8 mouse cellular contexts compared by ENCODE assay signal in the genomic region with DNA sequence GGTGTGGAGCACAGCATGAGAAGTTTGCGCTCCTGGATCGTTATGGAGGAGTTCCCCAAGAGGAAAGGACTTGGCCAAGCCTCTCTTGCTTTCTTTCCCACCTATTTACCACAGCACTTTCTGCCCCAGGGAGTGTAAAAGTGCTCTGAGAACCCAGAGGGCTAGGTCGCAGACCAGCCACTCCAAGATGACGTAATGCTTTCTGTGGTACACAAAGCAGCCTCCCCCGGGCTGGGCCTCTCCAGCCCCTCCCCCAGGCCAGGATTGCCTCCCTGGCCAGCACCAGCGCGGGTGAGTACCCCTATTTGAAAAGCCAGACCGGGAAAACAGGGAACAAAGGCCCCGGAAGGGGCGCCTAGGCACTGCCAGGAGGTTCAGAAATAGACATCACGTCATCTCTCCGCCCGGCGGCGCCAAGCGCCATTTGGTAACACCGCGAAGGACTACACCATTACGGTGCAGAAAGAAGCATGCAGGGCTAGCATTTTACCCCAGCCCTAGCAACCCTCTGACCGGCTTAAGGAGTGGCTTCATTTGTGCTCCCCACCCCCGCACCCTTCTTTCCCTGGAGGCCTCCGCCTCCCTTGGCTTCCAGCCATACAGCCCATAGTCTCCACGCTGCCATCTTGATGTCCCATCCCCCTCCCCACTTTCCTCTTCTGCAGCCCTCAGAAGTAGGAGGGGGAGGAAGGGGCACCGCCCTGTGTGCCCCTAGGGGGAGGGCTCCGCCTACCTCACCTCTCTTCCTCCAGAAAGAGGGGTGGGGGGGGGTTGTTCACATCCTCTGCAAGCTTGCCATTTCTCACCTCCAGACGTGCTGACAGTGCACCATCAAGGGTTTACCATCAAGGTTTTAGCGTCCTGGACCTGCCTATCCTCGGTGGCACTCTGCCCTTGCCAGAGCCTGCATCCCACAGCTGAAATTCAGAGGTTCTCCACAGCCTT. TPM values are rescaled to one million over a fixed set of nuclear protein-coding genes. Genes with fewer than 3 reads are reported as not detected.
DNase-seq lines count a peak whose midpoint lies in the region; ATAC-seq lines count a peak whose summit lies in the region.
"Not testable (repeated sequence)": the region's sequence is repeated elsewhere in the genome, so short reads cannot be mapped to it uniquely, and the experiment has no call there.

No protein-coding gene starts in this region.

- H3K27me3 ChIP-seq in embryonic facial prominence, embryonic 14.5 days (replicated peaks; ENCODE audit: control insufficient read depth, insufficient read depth, low read length) = not testable (repeated sequence)

- peak overlapping the region; percentile 20 for H3K4me3 ChIP-seq in embryonic facial prominence, embryonic 14.5 days (ENCODE audit: low read depth, low read length)

- intact Hi-C loops in left cerebral cortex, postnatal 25 days (cut with DNase I) = not testable (repeated sequence)

- WGBS in embryonic facial prominence, embryonic 14.5 days = 9% methylated on average over 11 of the region's 28 CpGs

- not testable (repeated sequence) for H3K4me1 ChIP-seq in embryonic facial prominence, embryonic 14.5 days (ENCODE audit: control insufficient read depth, insufficient read depth, low read length)

- H3K9me3 ChIP-seq in embryonic facial prominence, embryonic 14.5 days (ENCODE audit: control insufficient read depth, low read length) = not testable (repeated sequence)

- peak overlapping the region; percentile 56; the same call in 1 of the 2 replicates for H3K27ac ChIP-seq in embryonic facial prominence, embryonic 14.5 days (replicated peaks; ENCODE audit: low read depth, low read length)

- peak overlapping the region; percentile 43 for H3K4me2 ChIP-seq in embryonic facial prominence, embryonic 14.5 days (ENCODE audit: low read depth, low read length)

- peak; percentile 82 for ATAC-seq in embryonic facial prominence, embryonic 14.5 days (ENCODE audit: low read depth)
- ATAC-seq in megakaryocyte, adult 5-6 weeks (ENCODE audit: poor library complexity, severe bottlenecking) = peak; percentile 36

- peak; percentile 15 to 44 for DNase-seq in adrenal gland, postnatal 4 days (ENCODE audit: low spot score in 2 of 2)
- DNase-seq in embryonic facial prominence, embryonic 14.5 days (ENCODE audit: low spot score) = peak; percentile 66
- peak; percentile 64 to 71 for DNase-seq in heart, adult 9 months (ENCODE audit: low spot score in 2 of 2)
- DNase-seq in kidney, adult 18-20 months = peak; percentile 24
- peak; percentile 80 to 92 for DNase-seq in left cerebral cortex, postnatal 25 days (ENCODE audit: low spot score in 2 of 2)
- DNase-seq in right cerebral cortex, adult 2 months (ENCODE audit: low spot score in 2 of 2) = peak; percentile 79 to 82
- DNase-seq in urinary bladder, postnatal 14 days (ENCODE audit: low spot score) = peak; percentile 7

- not testable (repeated sequence) for H3K9ac ChIP-seq in embryonic facial prominence, embryonic 14.5 days (ENCODE audit: low read depth, low read length)

- not testable (repeated sequence) for H3K36me3 ChIP-seq in embryonic facial prominence, embryonic 14.5 days (ENCODE audit: control insufficient read depth, insufficient read depth, low read length)

RNA-seq across cellular contexts. Expression of a gene that starts 3.6 kb away (rescaled TPM):
- 10 to 100 TPM; 36.4 to 40.5 TPM for total RNA-seq in adrenal gland, postnatal 4 days (2021)
- polyA plus RNA-seq in embryonic facial prominence, embryonic 14.5 days (2014; fragmentation: Nextera tagmentation; extraction: Ambion mirVana) = 11.8 and 12.7 TPM in 2 replicates
- 10 to 100 TPM; 41.2 to 46.0 TPM for total RNA-seq in left cerebral cortex, postnatal 25 days (2021)
- 11.9 and 13.8 TPM in 2 replicates for total RNA-seq in megakaryocyte, adult 5-6 weeks (2015)
- 25.4 and 26.1 TPM in 2 replicates for total RNA-seq in megakaryocyte, adult 5-6 weeks (2017)

RNA-seq across cellular contexts. Expression of a gene that starts 56.5 kb away (rescaled TPM):
- 10 to 100 TPM; 23.6 to 29.5 TPM for total RNA-seq in adrenal gland, postnatal 4 days (2021)
- polyA plus RNA-seq in embryonic facial prominence, embryonic 14.5 days (2014; fragmentation: Nextera tagmentation; extraction: Ambion mirVana) = 25.8 and 30.9 TPM in 2 replicates
- 100 to 1,000 TPM; 527 to 544 TPM for total RNA-seq in left cerebral cortex, postnatal 25 days (2021)
- 0.73 and 2.0 TPM in 2 replicates for total RNA-seq in megakaryocyte, adult 5-6 weeks (2015)
- total RNA-seq in megakaryocyte, adult 5-6 weeks (2017) = 0.65 and 2.1 TPM in 2 replicates

Comparison
In these comparisons a context has a peak if more than half of its experiments do, and no peak if none do; other contexts are left out.
1. Peak in every context shown above with its lines: DNase-seq, ATAC-seq, H3K4me3 ChIP-seq and H3K27ac ChIP-seq.
2. DNase-seq: peak in every context shown above with its lines; median percentile 86 in left cerebral cortex, postnatal 25 days; 80 in right cerebral cortex, adult 2 months; 68 in heart, adult 9 months; 66 in embryonic facial prominence, embryonic 14.5 days; 30 in adrenal gland, postnatal 4 days; 24 in kidney, adult 18-20 months; 7 in urinary bladder, postnatal 14 days.
3. RNA of a gene that starts 56.5 kb away (total RNA-seq): 527 to 544 TPM in left cerebral cortex, postnatal 25 days; 23.6 to 29.5 TPM in adrenal gland, postnatal 4 days and 0.65 to 2.1 TPM in megakaryocyte, adult 5-6 weeks; every median in the first group is over 10 times any median in the second.